Mouse (Mus musculus) liver, embryonic 16.5 days (tissue): Measurements from ENCODE around the gene Chrnb1. TPM values are rescaled to one million over a fixed set of nuclear protein-coding genes. Genes with fewer than 3 reads are reported as not detected.
A peak's percentile ranks its signal among the peaks of the same experiment; 100 is the strongest.

Experiments
- ATAC-seq: fragments of 200-750 bp; cut with Nextera tagmentation; 2 replicates; pipeline ENCODE4 v1.8.0; 2017; ENCODE audit warnings: low read depth, mild to moderate bottlenecking, moderate number of reproducible peaks, moderate library complexity
- H3K27ac ChIP-seq: fragments of 300-500 bp; sonication (generic); 2 replicates; pipeline ENCODE4 v1.5.1; 2014; ENCODE audit warnings: mild to moderate bottlenecking, low read length
- H3K27me3 ChIP-seq: fragments of 300-500 bp; sonication (generic); 2 replicates; pipeline ENCODE4 v1.6.1; 2014; ENCODE audit warnings: low read depth, low read length, mixed read lengths; ENCODE audit not compliant: control insufficient read depth, insufficient read depth
- H3K36me3 ChIP-seq: fragments of 300-500 bp; sonication (generic); 2 replicates; pipeline ENCODE4 v1.6.1; 2014; ENCODE audit warnings: mild to moderate bottlenecking; ENCODE audit not compliant: control insufficient read depth, insufficient read depth
- H3K4me1 ChIP-seq: fragments of 300-500 bp; sonication (generic); 2 replicates; pipeline ENCODE4 v1.6.1; 2014; ENCODE audit warnings: low read depth, low read length, mixed read lengths; ENCODE audit not compliant: control insufficient read depth
- H3K4me2 ChIP-seq: fragments of 300-500 bp; sonication (generic); 2 replicates; pipeline ENCODE4 v1.6.1; 2014; ENCODE audit warnings: low read depth, low read length, mixed read lengths
- H3K4me3 ChIP-seq: fragments of 300-500 bp; sonication (generic); 2 replicates; pipeline ENCODE4 v1.5.1; 2014; ENCODE audit warnings: low read depth, mild to moderate bottlenecking, low read length
- H3K9ac ChIP-seq: fragments of 300-500 bp; sonication (generic); 2 replicates; pipeline ENCODE4 v1.6.1; 2014; ENCODE audit warnings: low read depth, low read length
- H3K9me3 ChIP-seq: fragments of 300-500 bp; sonication (generic); replicated peaks from 2 replicates; pipeline ENCODE4 v1.6.1; 2016; ENCODE audit warnings: low read length; ENCODE audit not compliant: control insufficient read depth
- WGBS: fragments of 180-500 bp; shearing (Covaris S2); extraction: QIAGEN DNeasy Blood & Tissue Kit; methylation state at CpG from one replicate; pipeline ENCODE4 v1.1.7; 2014; ENCODE audit not compliant: insufficient replicate concordance; 5-methylcytosine and 5-hydroxymethylcytosine counted together
- polyA plus RNA-seq: library from polyadenylated mRNA; unstranded; fragments of >200 nt; fragmentation: Nextera tagmentation; extraction: Ambion mirVana; gene quantifications from 2 replicates; pipeline ENCODE4 v1.2.1, GENCODE M21; 2015

Chrnb1 gene
- polyA plus RNA-seq, 1 experiment from 2014 or later: 0.96 TPM

GRCm38 (mm10) chr11:69774961-69775360 is 20.8 kb downstream of the Chrnb1 start:
- Histone ChIP-seq H3K4me2 (no peak overlapping the region), H3K27me3 (peaks cover 7% of the 10 kb centered on the region), H3K9ac (no peak overlapping the region), H3K9me3 (no peaks in the 10 kb centered on the region), H3K4me1 (no peaks in the 10 kb centered on the region), H3K27ac (no peak overlapping the region), H3K4me3 (no peak overlapping the region), H3K36me3 (no peaks in the 10 kb centered on the region)
- WGBS: 34% methylated on average over 5 of the region's 5 CpGs
- no peak for ATAC-seq

DNA sequence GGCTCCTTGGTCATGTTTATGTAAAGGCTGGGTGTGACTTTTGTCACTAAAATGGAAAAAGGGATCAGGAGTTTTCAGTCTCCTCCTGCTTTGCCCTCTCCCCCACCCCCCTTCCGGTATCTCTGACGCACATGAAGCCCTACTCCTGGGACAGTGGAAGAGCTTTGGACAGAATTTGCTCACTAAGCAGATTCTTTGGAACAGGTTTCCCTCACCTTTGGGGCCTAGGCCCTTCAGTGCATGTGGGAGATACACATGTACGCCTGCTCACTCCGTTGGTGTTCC is 28.2 kb downstream of the Chrnb1 start:
- 0 out of 2 replicates have a peak, but pooled peaks cover 4% of the 10 kb centered on the region for H3K27me3 ChIP-seq
- H3K9me3 ChIP-seq: no peaks in the 10 kb centered on the region
- no peaks in the 10 kb centered on the region for H3K36me3 ChIP-seq
- H3K4me3 ChIP-seq: no peak overlapping the region
- H3K27ac ChIP-seq: no peak overlapping the region
- no peak for ATAC-seq
- H3K9ac ChIP-seq: no peak overlapping the region
- no peak overlapping the region for H3K4me2 ChIP-seq
- WGBS: 55% methylated on average over 4 of the region's 4 CpGs
- H3K4me1 ChIP-seq: peaks cover 11% of the 10 kb centered on the region

GRCm38 (mm10) chr11:69766872-69767624 is 28.7 kb downstream of the Chrnb1 start:
- WGBS: 61% methylated on average over 13 of the region's 13 CpGs
- peaks cover 11% of the 10 kb centered on the region for H3K4me1 ChIP-seq
- 0 out of 2 replicates have a peak, but pooled peaks cover 4% of the 10 kb centered on the region for H3K27me3 ChIP-seq
- H3K9me3 ChIP-seq: no peaks in the 10 kb centered on the region
- H3K36me3 ChIP-seq: no peaks in the 10 kb centered on the region
- ATAC-seq: no peak
- peak overlapping the region; percentile 66; the same call in 1 of the 2 replicates for H3K27ac ChIP-seq
- H3K9ac ChIP-seq: no peak overlapping the region
- H3K4me3 ChIP-seq: peak overlapping the region; percentile 73
- H3K4me2 ChIP-seq: peak overlapping the region; percentile 88

- H3K9ac ChIP-seq: peak overlapping the region; percentile 76
- peak overlapping the region; percentile 88 for H3K4me2 ChIP-seq
- peak; percentile 79 for ATAC-seq
- WGBS: under 1% methylated on average over 35 of the region's 37 CpGs
- peak overlapping the region; percentile 73 for H3K4me3 ChIP-seq
- H3K36me3 ChIP-seq: no peaks in the 10 kb centered on the region
- H3K27ac ChIP-seq: peak overlapping the region; percentile 66
- H3K27me3 ChIP-seq: 0 out of 2 replicates have a peak, but pooled peaks cover 4% of the 10 kb centered on the region
- no peaks in the 10 kb centered on the region for H3K9me3 ChIP-seq
- peaks cover 11% of the 10 kb centered on the region for H3K4me1 ChIP-seq
Measured at GRCm38 (mm10) chr11:69766126-69766609, 29.6 kb downstream of the Chrnb1 start.

DNA sequence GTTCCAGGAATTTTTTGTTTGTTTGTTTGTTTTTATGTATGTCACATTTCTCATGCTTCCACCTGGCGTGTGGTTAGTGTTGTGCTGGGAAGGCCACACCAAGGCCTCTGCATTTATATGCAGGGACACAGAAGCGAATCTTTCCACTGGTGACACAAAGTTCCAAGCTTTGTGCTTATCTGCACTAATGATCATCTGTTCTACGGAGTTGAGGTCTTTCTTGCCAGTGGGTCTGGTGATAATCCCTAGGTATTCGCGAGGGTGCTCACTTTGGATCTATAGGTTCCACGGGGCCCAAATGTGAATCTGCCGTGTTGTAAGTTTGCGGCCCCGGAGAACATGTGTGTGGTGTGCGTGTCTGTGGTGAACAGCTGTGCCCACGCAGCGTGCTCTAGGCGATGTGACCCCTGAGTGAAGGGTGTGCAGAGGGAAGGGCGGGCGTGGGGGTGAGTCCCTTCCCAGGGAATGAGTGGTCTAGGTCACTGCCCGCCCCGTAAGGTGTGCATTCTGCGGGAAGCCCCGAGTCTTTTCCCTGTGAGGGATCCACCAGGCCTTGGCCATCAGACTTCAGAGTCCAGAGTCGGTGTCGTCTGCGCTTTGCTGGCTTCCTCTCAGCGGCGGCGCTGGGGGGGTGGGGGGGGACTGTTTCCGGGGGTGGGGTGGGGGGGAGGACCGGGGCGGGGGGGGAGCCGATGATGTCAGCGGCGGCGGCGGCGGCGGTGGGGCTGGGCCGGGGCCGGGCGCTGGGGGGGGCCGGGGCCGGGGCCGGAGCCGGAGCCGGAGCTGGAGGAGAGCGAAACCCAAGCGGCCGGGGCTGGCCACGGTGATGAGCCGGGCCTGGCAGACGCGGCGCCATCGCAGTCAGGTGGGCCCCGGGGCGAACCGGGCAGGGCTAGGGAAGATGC is 30.3 kb downstream of the Chrnb1 start, which contains the start of gene Zbtb4:
Gene Zbtb4 (plus strand): TSS at position 692 of the 905 bp plus-strand sequence.
- WGBS: 28% methylated on average over 35 of the region's 55 CpGs
- Histone ChIP-seq H3K27ac (peak within 1 kb of the TSS; percentile 66), H3K9ac (peak within 1 kb of the TSS; percentile 76), H3K4me3 (peak within 1 kb of the TSS; percentile 73), H3K27me3 (0 out of 2 replicates have a peak, but pooled peaks cover 4% of the 10 kb centered on the region), H3K4me2 (peak within 1 kb of the TSS; percentile 88), H3K9me3 (no peaks in the 10 kb centered on the region), H3K4me1 (peaks cover 14% of the 10 kb centered on the region), H3K36me3 (no peaks in the 10 kb centered on the region)
- peak; percentile 52 for ATAC-seq

DNA sequence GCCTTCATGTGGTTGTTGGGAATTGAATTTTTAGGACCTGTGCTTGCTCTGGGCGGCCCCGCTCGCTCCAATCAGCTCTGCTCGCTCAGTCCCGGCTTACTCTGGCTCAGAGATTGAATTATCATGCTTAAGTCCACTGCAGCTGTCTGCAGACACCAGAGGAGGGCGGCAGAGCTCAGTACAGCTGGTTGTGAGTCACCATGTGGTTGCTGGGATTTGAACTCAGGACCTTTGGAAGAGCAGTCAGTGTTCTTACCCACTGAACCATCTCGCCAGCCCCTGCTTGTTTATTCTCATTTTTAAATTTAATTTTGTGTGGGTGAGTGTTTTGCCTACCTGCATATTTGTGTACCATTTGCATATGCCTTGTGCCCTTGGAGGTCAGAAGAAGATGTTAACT is 32.2 kb downstream of the Chrnb1 start:
- WGBS: 67% methylated on average over 7 of the region's 7 CpGs
- Histone ChIP-seq H3K36me3 (no peaks in the 10 kb centered on the region), H3K27me3 (0 out of 2 replicates have a peak, but pooled peaks cover 4% of the 10 kb centered on the region), H3K4me1 (peaks cover 25% of the 10 kb centered on the region), H3K4me2 (no peak overlapping the region), H3K4me3 (no peak overlapping the region), H3K9me3 (no peaks in the 10 kb centered on the region), H3K9ac (no peak overlapping the region), H3K27ac (no peak overlapping the region)
- no peak for ATAC-seq

GRCm38 (mm10) chr11:69761868-69762267 is 33.9 kb downstream of the Chrnb1 start, which contains the start of gene Slc35g3:
Slc35g3 (minus strand) TSS chr11:69761968.
- Histone ChIP-seq H3K36me3 (no peaks in the 10 kb centered on the region), H3K27me3 (0 out of 2 replicates have a peak, but pooled peaks cover 4% of the 10 kb centered on the region), H3K9me3 (no peaks in the 10 kb centered on the region), H3K4me3 (no peak within 1 kb of the TSS), H3K9ac (no peak within 1 kb of the TSS), H3K4me2 (no peak within 1 kb of the TSS), H3K4me1 (peaks cover 31% of the 10 kb centered on the region), H3K27ac (no peak within 1 kb of the TSS)
- no peak for ATAC-seq
- 75% methylated on average over 1 of the region's 1 CpGs for WGBS

GRCm38 (mm10) chr11:69760901-69761200 is 34.9 kb downstream of the Chrnb1 start:
- H3K9ac ChIP-seq: no peak overlapping the region
- no peak overlapping the region for H3K27ac ChIP-seq
- no peak for ATAC-seq
- H3K36me3 ChIP-seq: no peaks in the 10 kb centered on the region; the same call in 1 of the 2 replicates
- H3K4me1 ChIP-seq: peaks cover 29% of the 10 kb centered on the region
- no peak overlapping the region for H3K4me3 ChIP-seq
- no peak overlapping the region for H3K4me2 ChIP-seq
- no peaks in the 10 kb centered on the region for H3K27me3 ChIP-seq
- H3K9me3 ChIP-seq: no peaks in the 10 kb centered on the region
- WGBS: 83% methylated on average over 7 of the region's 7 CpGs
